Mouse (Mus musculus) spleen, adult 2 months (tissue): ENCODE measurements around the gene Ahctf1.
A peak's percentile ranks its signal among the peaks of the same experiment; 100 is the strongest.

Experiments used
- CTCF ChIP-seq: fragments of 200-500 bp; IDR thresholded peaks from 2 replicates; pipeline ENCODE4 v1.5.1; 2011; ENCODE audit warnings: mild to moderate bottlenecking, inconsistent platforms; ENCODE audit not compliant: insufficient read depth, insufficient read length, insufficient replicate concordance; ENCODE audit errors: extremely low read depth
- POLR2A ChIP-seq: fragments of 200-500 bp; IDR thresholded peaks from 2 replicates; pipeline ENCODE4 v1.6.1; 2011; ENCODE audit warnings: low read depth, low read length, inconsistent platforms

- TF ChIP-seq CTCF = peak; percentile 67; the same call in 1 of the 2 replicates
- TF ChIP-seq POLR2A = no peak
These were observed 41.4 kb upstream of the Ahctf1 start for GRCm38 (mm10) chr1:179844894-179845293.
